Mouse (Mus musculus) cerebellum, adult 2 months (tissue): Measurements from ENCODE around the gene Cntnap2.

Source experiments
- CTCF ChIP-seq: fragments of 200-500 bp; IDR thresholded peaks from 2 replicates; pipeline ENCODE4 v1.5.1; 2011; ENCODE audit warnings: low read depth, mild to moderate bottlenecking, control low read depth, low read length, moderate library complexity, borderline replicate concordance; ENCODE audit not compliant: insufficient read depth
- POLR2A ChIP-seq: fragments of 200-500 bp; IDR thresholded peaks from 2 replicates; pipeline ENCODE4 v1.6.1; 2011; ENCODE audit warnings: low read length, control low read depth, borderline replicate concordance; ENCODE audit not compliant: insufficient read depth

GRCm38 (mm10) chr6:47338113-47338512 is 2279.0 kb downstream of the Cntnap2 start:
- TF ChIP-seq CTCF = no peak
- TF ChIP-seq POLR2A = no peak
